Comparison of ENCODE assay signal across 8 mouse cellular contexts in genomic region chr3:51888662-51889433, GRCm38 (mm10).
DNase-seq lines count a peak whose midpoint lies in the region; ATAC-seq lines count a peak whose summit lies in the region.

No protein-coding gene starts in this region.

- WGBS in hindbrain, embryonic 10.5 days = 13% methylated on average over 20 of the region's 20 CpGs
- WGBS in midbrain, embryonic 10.5 days = 10% methylated on average over 20 of the region's 20 CpGs

- peak overlapping the region; percentile 37 for H3K4me3 ChIP-seq in hindbrain, embryonic 10.5 days
- peak overlapping the region; percentile 42 for H3K4me3 ChIP-seq in midbrain, embryonic 10.5 days

- 0 out of 2 replicates have a peak, but pooled peaks have one; percentile 27 for ATAC-seq in cerebellum, adult (ENCODE audit: insufficient number of reproducible peaks, low FRiP score, low TSS enrichment)
- ATAC-seq in inflammation-experienced regulatory T-cells, adult 6 months = no peak

- no peaks in the 10 kb centered on the region for H3K36me3 ChIP-seq in hindbrain, embryonic 10.5 days
- H3K36me3 ChIP-seq in midbrain, embryonic 10.5 days = no peaks in the 10 kb centered on the region

- H3K27me3 ChIP-seq in hindbrain, embryonic 10.5 days (ENCODE audit: insufficient read depth, poor library complexity, severe bottlenecking) = 0 out of 2 replicates have a peak, but pooled peaks cover 8% of the 10 kb centered on the region
- H3K27me3 ChIP-seq in midbrain, embryonic 10.5 days (ENCODE audit: low read depth, poor library complexity, severe bottlenecking) = no peaks in the 10 kb centered on the region

- no peak for DNase-seq in cerebellum, adult 11 months
- peak; percentile 57 for DNase-seq in cerebellum, adult 9-11 months
- peak; percentile 45 for DNase-seq in hindbrain, embryonic 10.5 days (ENCODE audit: low spot score)
- DNase-seq in midbrain, embryonic 10.5 days (ENCODE audit: low spot score) = peak; percentile 56
- no peak for DNase-seq in ovary, adult 18-20 months (ENCODE audit: low spot score)
- no peak for DNase-seq in adrenal gland, postnatal 36 days

- H3K4me1 ChIP-seq in hindbrain, embryonic 10.5 days (replicated peaks) = peaks cover 31% of the 10 kb centered on the region
- H3K4me1 ChIP-seq in midbrain, embryonic 10.5 days = peaks cover 51% of the 10 kb centered on the region

- H3K9me3 ChIP-seq in hindbrain, embryonic 10.5 days = no peaks in the 10 kb centered on the region
- no peaks in the 10 kb centered on the region for H3K9me3 ChIP-seq in midbrain, embryonic 10.5 days (replicated peaks)

- peak overlapping the region; percentile 81 for H3K27ac ChIP-seq in hindbrain, embryonic 10.5 days
- peak overlapping the region; percentile 80 for H3K27ac ChIP-seq in midbrain, embryonic 10.5 days (replicated peaks)

Comparison
In these comparisons a context has a peak if more than half of its experiments do, and no peak if none do; other contexts are left out.
1. DNase-seq: peak in cerebellum, adult 9-11 months (single experiment), hindbrain, embryonic 10.5 days (single experiment) and midbrain, embryonic 10.5 days (single experiment); none in cerebellum, adult 11 months (single experiment), ovary, adult 18-20 months (single experiment) and adrenal gland, postnatal 36 days (0 of 2).